Mouse (Mus musculus): ENCODE results near the gene Prrg2. TPM values are rescaled to one million over a fixed set of nuclear protein-coding genes. Genes with fewer than 3 reads are reported as not detected.

Prrg2 gene
- 2.7 TPM for polyA plus RNA-seq (2014; fragmentation: Illumina TruSeq; extraction: RNeasy Lipid Tissue Mini Kit (QIAGEN cat#74804); ENCODE audit: low read depth, low replicate concordance)

DNA sequence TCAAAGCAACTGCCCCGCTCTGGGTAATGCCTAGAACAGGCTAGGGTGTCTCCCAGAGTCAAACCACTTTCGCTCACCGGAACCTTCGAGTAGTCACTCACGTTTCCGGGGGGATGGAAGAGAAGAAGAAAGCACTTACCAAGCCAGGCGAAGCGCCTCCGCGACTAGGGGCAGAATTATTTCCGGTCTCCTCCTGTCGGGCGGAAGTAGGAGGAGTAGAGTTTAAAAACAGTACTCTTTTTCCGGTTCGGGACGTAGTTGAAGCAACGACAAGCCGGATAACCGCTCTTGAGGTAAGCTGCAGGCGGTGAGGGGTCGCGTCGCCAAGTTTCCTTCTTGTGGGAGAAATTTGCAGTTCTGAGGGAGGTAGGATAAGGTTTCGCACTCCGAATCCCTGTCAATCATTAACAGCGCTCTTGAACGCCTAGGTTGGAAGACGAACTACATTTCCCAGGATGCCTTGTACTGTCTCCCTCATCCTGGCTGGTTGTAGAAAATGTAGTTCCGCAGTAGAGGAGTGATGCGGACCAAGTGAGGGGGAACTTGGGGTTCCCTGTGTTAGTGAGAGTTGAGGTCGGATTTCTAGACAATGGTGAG is at the start of gene Prrg2, which contains the start of gene Nosip:
TSS of gene Prrg2 (minus strand) at position 439 of the 597 bp plus-strand sequence.
TSS of gene Nosip (plus strand) at position 191 of the 597 bp plus-strand sequence.

GRCm38 (mm10) chr7:45103652-45104180 is 41.2 kb upstream of the Prrg2 start, which contains the start of gene Fcgrt:
Gene Fcgrt (minus strand): TSS chr7:45103851.

DNA sequence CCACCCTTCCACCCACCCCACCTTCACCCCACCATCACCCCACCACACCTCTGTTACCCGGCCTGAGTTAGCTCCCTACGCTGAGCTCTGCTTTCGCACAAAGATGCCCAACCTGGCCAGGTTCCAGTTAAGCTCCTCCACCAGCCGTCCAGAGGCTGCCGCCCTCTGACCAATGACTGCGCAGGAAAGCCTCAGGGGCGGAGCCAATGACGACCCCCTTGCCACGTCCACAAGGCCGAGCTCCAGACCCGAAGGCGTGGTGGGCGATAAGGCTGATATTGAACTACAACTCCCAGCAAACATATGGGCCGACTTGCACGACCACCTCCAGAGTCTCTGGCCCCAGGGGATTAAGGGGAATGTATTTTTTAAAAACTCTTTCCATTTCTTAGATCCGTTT is 29.6 kb upstream of the Prrg2 start, which contains the start of gene Rcn3:
TSS of gene Rcn3 (minus strand) at position 174 of the 400 bp plus-strand sequence.

DNA sequence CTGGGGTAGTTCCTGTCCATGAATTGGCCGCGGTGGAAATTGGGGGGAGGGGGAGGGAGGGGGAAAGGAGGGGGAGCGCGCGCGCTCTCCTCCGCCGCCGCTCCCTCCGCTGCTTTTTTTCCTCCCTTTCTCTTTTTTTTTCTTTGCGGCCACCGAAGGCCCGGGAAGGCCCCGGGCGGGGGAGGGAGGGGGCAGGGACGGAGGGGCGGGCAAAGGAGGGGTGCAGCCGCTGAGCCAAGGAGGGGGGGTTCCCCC is 9.7 kb downstream of the Prrg2 start, which contains the start of gene Prr12:
TSS of gene Prr12 (minus strand) at position 20 of the 255 bp plus-strand sequence.

DNA sequence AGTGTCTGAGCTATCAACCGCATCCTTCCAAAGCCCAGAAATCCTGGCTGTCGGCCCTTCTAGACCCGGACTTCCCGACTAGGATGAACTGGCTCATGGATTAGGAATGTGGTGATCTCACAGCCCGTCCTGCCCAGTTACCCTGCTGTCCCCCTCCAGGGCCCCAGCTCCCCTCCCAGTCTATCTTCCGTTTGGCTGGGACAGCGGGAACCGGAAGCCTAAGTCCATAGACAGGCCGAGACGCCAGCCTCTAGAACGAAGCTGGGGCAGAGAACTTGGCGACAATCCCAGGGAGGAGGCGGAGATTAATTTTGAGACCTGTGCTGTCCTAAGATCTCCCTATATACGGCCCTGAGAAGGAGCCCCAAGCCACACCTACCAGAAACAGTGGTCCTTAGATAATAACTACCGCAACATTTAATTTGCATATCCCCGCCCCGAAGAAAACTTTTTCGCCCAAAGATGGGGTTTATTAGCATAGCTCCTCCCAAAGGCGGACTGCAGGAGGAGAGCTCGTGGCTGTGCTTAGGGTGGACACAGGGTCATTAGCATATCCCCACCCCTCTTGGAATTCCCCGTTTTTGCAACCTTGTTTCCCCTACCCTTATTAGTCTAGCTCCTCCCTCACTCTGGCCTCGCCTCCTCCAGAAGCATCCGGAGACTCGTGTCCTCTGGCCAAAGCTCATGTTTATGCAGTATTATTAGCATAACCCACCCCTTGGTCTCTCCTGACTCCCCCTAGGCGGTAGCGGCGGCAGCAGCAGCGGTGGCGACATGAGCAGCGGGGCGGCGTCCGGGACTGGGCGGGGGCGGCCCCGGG is 45.0 kb downstream of the Prrg2 start, which contains the start of gene Rras:
TSS of gene Rras (plus strand) at position 720 of the 820 bp plus-strand sequence.

GRCm38 (mm10) chr7:45015957-45016612 is 46.4 kb downstream of the Prrg2 start, which contains the start of gene Scaf1:
Gene Scaf1 (minus strand): TSS chr7:45016363.

Other genes with a start within 250 kb of the Prrg2 start
- 15.5 TPM for gene Nup62, start 246.6 kb downstream of the Prrg2 start, polyA plus RNA-seq (2014; fragmentation: Illumina TruSeq; extraction: RNeasy Lipid Tissue Mini Kit (QIAGEN cat#74804); ENCODE audit: low read depth, low replicate concordance)
- gene Il4i1, start 246.3 kb downstream of the Prrg2 start, polyA plus RNA-seq (2014; fragmentation: Illumina TruSeq; extraction: RNeasy Lipid Tissue Mini Kit (QIAGEN cat#74804); ENCODE audit: low read depth, low replicate concordance): 11.4 TPM
- gene Atf5, start 246.0 kb downstream of the Prrg2 start, polyA plus RNA-seq (2014; fragmentation: Illumina TruSeq; extraction: RNeasy Lipid Tissue Mini Kit (QIAGEN cat#74804); ENCODE audit: low read depth, low replicate concordance): 3.0 TPM
- gene Akt1s1, start 213.7 kb downstream of the Prrg2 start, polyA plus RNA-seq (2014; fragmentation: Illumina TruSeq; extraction: RNeasy Lipid Tissue Mini Kit (QIAGEN cat#74804); ENCODE audit: low read depth, low replicate concordance): 1.2 TPM
- 0.98 TPM for gene Tbc1d17, start 213.6 kb downstream of the Prrg2 start, polyA plus RNA-seq (2014; fragmentation: Illumina TruSeq; extraction: RNeasy Lipid Tissue Mini Kit (QIAGEN cat#74804); ENCODE audit: low read depth, low replicate concordance)
- 0.71 TPM for gene Pnkp, start 205.5 kb downstream of the Prrg2 start, polyA plus RNA-seq (2014; fragmentation: Illumina TruSeq; extraction: RNeasy Lipid Tissue Mini Kit (QIAGEN cat#74804); ENCODE audit: low read depth, low replicate concordance)
- 0.32 TPM for gene Ptov1, start 192.9 kb downstream of the Prrg2 start, polyA plus RNA-seq (2014; fragmentation: Illumina TruSeq; extraction: RNeasy Lipid Tissue Mini Kit (QIAGEN cat#74804); ENCODE audit: low read depth, low replicate concordance)
- gene Med25, start 170.0 kb downstream of the Prrg2 start, polyA plus RNA-seq (2014; fragmentation: Illumina TruSeq; extraction: RNeasy Lipid Tissue Mini Kit (QIAGEN cat#74804); ENCODE audit: low read depth, low replicate concordance): 2.0 TPM
- gene Fuz, start 166.6 kb downstream of the Prrg2 start, polyA plus RNA-seq (2014; fragmentation: Illumina TruSeq; extraction: RNeasy Lipid Tissue Mini Kit (QIAGEN cat#74804); ENCODE audit: low read depth, low replicate concordance): 9.9 TPM
- 104 TPM for gene Ap2a1, start 133.2 kb downstream of the Prrg2 start, polyA plus RNA-seq (2014; fragmentation: Illumina TruSeq; extraction: RNeasy Lipid Tissue Mini Kit (QIAGEN cat#74804); ENCODE audit: low read depth, low replicate concordance)
- 11.2 TPM for gene Tsks, start 119.5 kb downstream of the Prrg2 start, polyA plus RNA-seq (2014; fragmentation: Illumina TruSeq; extraction: RNeasy Lipid Tissue Mini Kit (QIAGEN cat#74804); ENCODE audit: low read depth, low replicate concordance)
- gene Cpt1c, start 87.8 kb downstream of the Prrg2 start, polyA plus RNA-seq (2014; fragmentation: Illumina TruSeq; extraction: RNeasy Lipid Tissue Mini Kit (QIAGEN cat#74804); ENCODE audit: low read depth, low replicate concordance): 9.3 TPM
- gene Prmt1, start 76.1 kb downstream of the Prrg2 start, polyA plus RNA-seq (2014; fragmentation: Illumina TruSeq; extraction: RNeasy Lipid Tissue Mini Kit (QIAGEN cat#74804); ENCODE audit: low read depth, low replicate concordance): 8.0 TPM
- gene Irf3, start 65.0 kb downstream of the Prrg2 start, polyA plus RNA-seq (2014; fragmentation: Illumina TruSeq; extraction: RNeasy Lipid Tissue Mini Kit (QIAGEN cat#74804); ENCODE audit: low read depth, low replicate concordance): 18.4 TPM
- gene Bcl2l12, start 64.0 kb downstream of the Prrg2 start, polyA plus RNA-seq (2014; fragmentation: Illumina TruSeq; extraction: RNeasy Lipid Tissue Mini Kit (QIAGEN cat#74804); ENCODE audit: low read depth, low replicate concordance): 1.5 TPM
- gene Scaf1, start 46.3 kb downstream of the Prrg2 start, polyA plus RNA-seq (2014; fragmentation: Illumina TruSeq; extraction: RNeasy Lipid Tissue Mini Kit (QIAGEN cat#74804); ENCODE audit: low read depth, low replicate concordance): 3.3 TPM
- gene Rras, start 44.7 kb downstream of the Prrg2 start, polyA plus RNA-seq (2014; fragmentation: Illumina TruSeq; extraction: RNeasy Lipid Tissue Mini Kit (QIAGEN cat#74804); ENCODE audit: low read depth, low replicate concordance): 1.8 TPM
- gene Prr12, start 9.8 kb downstream of the Prrg2 start, polyA plus RNA-seq (2014; fragmentation: Illumina TruSeq; extraction: RNeasy Lipid Tissue Mini Kit (QIAGEN cat#74804); ENCODE audit: low read depth, low replicate concordance): 0.24 TPM
- 4.6 TPM for gene Nosip, start 248 bp downstream of the Prrg2 start, polyA plus RNA-seq (2014; fragmentation: Illumina TruSeq; extraction: RNeasy Lipid Tissue Mini Kit (QIAGEN cat#74804); ENCODE audit: low read depth, low replicate concordance)
- not detected for gene Rcn3, start 29.5 kb upstream of the Prrg2 start, polyA plus RNA-seq (2014; fragmentation: Illumina TruSeq; extraction: RNeasy Lipid Tissue Mini Kit (QIAGEN cat#74804); ENCODE audit: low read depth, low replicate concordance)
- 1.4 TPM for gene Fcgrt, start 41.2 kb upstream of the Prrg2 start, polyA plus RNA-seq (2014; fragmentation: Illumina TruSeq; extraction: RNeasy Lipid Tissue Mini Kit (QIAGEN cat#74804); ENCODE audit: low read depth, low replicate concordance)
- 157 TPM for gene Rps11, start 61.8 kb upstream of the Prrg2 start, polyA plus RNA-seq (2014; fragmentation: Illumina TruSeq; extraction: RNeasy Lipid Tissue Mini Kit (QIAGEN cat#74804); ENCODE audit: low read depth, low replicate concordance)
- 133 TPM for gene Rpl13a, start 66.1 kb upstream of the Prrg2 start, polyA plus RNA-seq (2014; fragmentation: Illumina TruSeq; extraction: RNeasy Lipid Tissue Mini Kit (QIAGEN cat#74804); ENCODE audit: low read depth, low replicate concordance)
- gene Gm45713, start 73.6 kb upstream of the Prrg2 start, polyA plus RNA-seq (2014; fragmentation: Illumina TruSeq; extraction: RNeasy Lipid Tissue Mini Kit (QIAGEN cat#74804); ENCODE audit: low read depth, low replicate concordance): not detected
- 1.5 TPM for gene Flt3l, start 73.8 kb upstream of the Prrg2 start, polyA plus RNA-seq (2014; fragmentation: Illumina TruSeq; extraction: RNeasy Lipid Tissue Mini Kit (QIAGEN cat#74804); ENCODE audit: low read depth, low replicate concordance)
- 10.2 TPM for gene Pih1d1, start 91.6 kb upstream of the Prrg2 start, polyA plus RNA-seq (2014; fragmentation: Illumina TruSeq; extraction: RNeasy Lipid Tissue Mini Kit (QIAGEN cat#74804); ENCODE audit: low read depth, low replicate concordance)
- 1.1 TPM for gene Aldh16a1, start 91.9 kb upstream of the Prrg2 start, polyA plus RNA-seq (2014; fragmentation: Illumina TruSeq; extraction: RNeasy Lipid Tissue Mini Kit (QIAGEN cat#74804); ENCODE audit: low read depth, low replicate concordance)
- gene Slc17a7, start 101.3 kb upstream of the Prrg2 start, polyA plus RNA-seq (2014; fragmentation: Illumina TruSeq; extraction: RNeasy Lipid Tissue Mini Kit (QIAGEN cat#74804); ENCODE audit: low read depth, low replicate concordance): 2.7 TPM
- 3.5 TPM for gene Gfy, start 116.9 kb upstream of the Prrg2 start, polyA plus RNA-seq (2014; fragmentation: Illumina TruSeq; extraction: RNeasy Lipid Tissue Mini Kit (QIAGEN cat#74804); ENCODE audit: low read depth, low replicate concordance)
- gene Pth2, start 118.3 kb upstream of the Prrg2 start, polyA plus RNA-seq (2014; fragmentation: Illumina TruSeq; extraction: RNeasy Lipid Tissue Mini Kit (QIAGEN cat#74804); ENCODE audit: low read depth, low replicate concordance): not detected
- gene Ccdc155, start 142.2 kb upstream of the Prrg2 start, polyA plus RNA-seq (2014; fragmentation: Illumina TruSeq; extraction: RNeasy Lipid Tissue Mini Kit (QIAGEN cat#74804); ENCODE audit: low read depth, low replicate concordance): 0.49 TPM
- 186 TPM for gene Dkkl1, start 149.5 kb upstream of the Prrg2 start, polyA plus RNA-seq (2014; fragmentation: Illumina TruSeq; extraction: RNeasy Lipid Tissue Mini Kit (QIAGEN cat#74804); ENCODE audit: low read depth, low replicate concordance)
- gene Tead2, start 153.1 kb upstream of the Prrg2 start, polyA plus RNA-seq (2014; fragmentation: Illumina TruSeq; extraction: RNeasy Lipid Tissue Mini Kit (QIAGEN cat#74804); ENCODE audit: low read depth, low replicate concordance): 2.0 TPM
- 0.70 TPM for gene Cd37, start 176.4 kb upstream of the Prrg2 start, polyA plus RNA-seq (2014; fragmentation: Illumina TruSeq; extraction: RNeasy Lipid Tissue Mini Kit (QIAGEN cat#74804); ENCODE audit: low read depth, low replicate concordance)
- 10.2 TPM for gene Slc6a16, start 178.4 kb upstream of the Prrg2 start, polyA plus RNA-seq (2014; fragmentation: Illumina TruSeq; extraction: RNeasy Lipid Tissue Mini Kit (QIAGEN cat#74804); ENCODE audit: low read depth, low replicate concordance)
- gene Slc6a21, start 214.8 kb upstream of the Prrg2 start, polyA plus RNA-seq (2014; fragmentation: Illumina TruSeq; extraction: RNeasy Lipid Tissue Mini Kit (QIAGEN cat#74804); ENCODE audit: low read depth, low replicate concordance): 50.8 TPM